Mouse (Mus musculus): Measurements from ENCODE around the gene Elp4. TPM values are rescaled to one million over a fixed set of nuclear protein-coding genes. Genes with fewer than 3 reads are reported as not detected.

Elp4 gene
- polyA plus RNA-seq, 1 experiment from 2014 or later, result 11.3 TPM

GRCm38 (mm10) chr2:105671798-105672595, 232.4 kb downstream of the Elp4 start:
- Histone ChIP-seq H3K4me1 (ENCODE audit: insufficient read depth, low read depth, low read length) (peaks cover 15% of the 10 kb centered on the region), H3K4me3 (ENCODE audit: low read depth, low read length) (no peak overlapping the region), H3K27ac (ENCODE audit: low read length) (no peak overlapping the region), H3K9ac (replicated peaks; ENCODE audit: low read depth) (no peak overlapping the region), H3K9me3 (ENCODE audit: low read length) (no peaks in the 10 kb centered on the region), H3K4me2 (replicated peaks; ENCODE audit: low read depth, low read length) (no peak overlapping the region), H3K27me3 (replicated peaks; ENCODE audit: insufficient read depth, low read length) (peaks cover 92% of the 10 kb centered on the region), H3K36me3 (ENCODE audit: insufficient read depth, low read length) (no peaks in the 10 kb centered on the region)
- ATAC-seq (no peak), DNase-seq (ENCODE audit: low spot score) (no peak)
- TF ChIP-seq EP300 (IDR thresholded peaks at IDR 0.05) (no peak), CTCF (IDR thresholded peaks at IDR 0.05) (peak; percentile 41)
- WGBS, result 2% methylated on average over 25 of the region's 25 CpGs

GRCm38 (mm10) chr2:105671116-105671797, 233.1 kb downstream of the Elp4 start:
- Histone ChIP-seq H3K9me3 (ENCODE audit: low read length) (no peaks in the 10 kb centered on the region), H3K27ac (ENCODE audit: low read length) (no peak overlapping the region), H3K27me3 (replicated peaks; ENCODE audit: insufficient read depth, low read length) (peaks cover 92% of the 10 kb centered on the region), H3K4me3 (ENCODE audit: low read depth, low read length) (no peak overlapping the region), H3K9ac (replicated peaks; ENCODE audit: low read depth) (no peak overlapping the region), H3K36me3 (ENCODE audit: insufficient read depth, low read length) (no peaks in the 10 kb centered on the region), H3K4me2 (replicated peaks; ENCODE audit: low read depth, low read length) (no peak overlapping the region), H3K4me1 (ENCODE audit: insufficient read depth, low read depth, low read length) (peaks cover 12% of the 10 kb centered on the region)
- ATAC-seq (no peak), DNase-seq (ENCODE audit: low spot score) (no peak)
- WGBS, result 4% methylated on average over 9 of the region's 9 CpGs
- TF ChIP-seq EP300 (IDR thresholded peaks at IDR 0.05) (no peak), CTCF (IDR thresholded peaks at IDR 0.05) (no peak)

GRCm38 (mm10) chr2:105670731-105671095, 233.7 kb downstream of the Elp4 start:
- Histone ChIP-seq H3K9ac (replicated peaks; ENCODE audit: low read depth) (no peak overlapping the region), H3K27me3 (replicated peaks; ENCODE audit: insufficient read depth, low read length) (peaks cover 92% of the 10 kb centered on the region), H3K9me3 (ENCODE audit: low read length) (no peaks in the 10 kb centered on the region), H3K4me1 (ENCODE audit: insufficient read depth, low read depth, low read length) (peaks cover 8% of the 10 kb centered on the region), H3K4me2 (replicated peaks; ENCODE audit: low read depth, low read length) (no peak overlapping the region), H3K27ac (ENCODE audit: low read length) (no peak overlapping the region), H3K36me3 (ENCODE audit: insufficient read depth, low read length) (no peaks in the 10 kb centered on the region), H3K4me3 (ENCODE audit: low read depth, low read length) (no peak overlapping the region)
- DNase-seq (ENCODE audit: low spot score) (no peak), ATAC-seq (no peak)
- TF ChIP-seq EP300 (IDR thresholded peaks at IDR 0.05) (no peak), CTCF (IDR thresholded peaks at IDR 0.05) (no peak)
- WGBS, result under 1% methylated on average over 6 of the region's 6 CpGs

GRCm38 (mm10) chr2:105669881-105670730, 234.3 kb downstream of the Elp4 start:
- Histone ChIP-seq H3K4me3 (ENCODE audit: low read depth, low read length) (no peak overlapping the region), H3K9ac (replicated peaks; ENCODE audit: low read depth) (no peak overlapping the region), H3K36me3 (ENCODE audit: insufficient read depth, low read length) (no peaks in the 10 kb centered on the region), H3K4me2 (replicated peaks; ENCODE audit: low read depth, low read length) (no peak overlapping the region), H3K4me1 (ENCODE audit: insufficient read depth, low read depth, low read length) (peaks cover 7% of the 10 kb centered on the region), H3K27ac (ENCODE audit: low read length) (no peak overlapping the region), H3K27me3 (replicated peaks; ENCODE audit: insufficient read depth, low read length) (peaks cover 92% of the 10 kb centered on the region), H3K9me3 (ENCODE audit: low read length) (no peaks in the 10 kb centered on the region)
- TF ChIP-seq EP300 (IDR thresholded peaks at IDR 0.05), result no peak
- no peak for TF ChIP-seq CTCF (IDR thresholded peaks at IDR 0.05)
- 3% methylated on average over 29 of the region's 29 CpGs for WGBS
- ATAC-seq, result no peak
- no peak for DNase-seq (ENCODE audit: low spot score)

- Histone ChIP-seq H3K9ac (replicated peaks; ENCODE audit: low read depth) (no peak overlapping the region), H3K4me1 (ENCODE audit: insufficient read depth, low read depth, low read length) (0 out of 2 replicates have a peak, but pooled peaks cover under 1% of the 10 kb centered on the region), H3K4me3 (ENCODE audit: low read depth, low read length) (no peak overlapping the region), H3K9me3 (ENCODE audit: low read length) (no peaks in the 10 kb centered on the region), H3K27ac (ENCODE audit: low read length) (no peak overlapping the region), H3K36me3 (ENCODE audit: insufficient read depth, low read length) (no peaks in the 10 kb centered on the region), H3K27me3 (replicated peaks; ENCODE audit: insufficient read depth, low read length) (peaks cover 87% of the 10 kb centered on the region), H3K4me2 (replicated peaks; ENCODE audit: low read depth, low read length) (no peak overlapping the region)
- TF ChIP-seq CTCF (IDR thresholded peaks at IDR 0.05) (no peak), EP300 (IDR thresholded peaks at IDR 0.05) (no peak)
- DNase-seq (ENCODE audit: low spot score) (no peak), ATAC-seq (no peak)
- WGBS, result 1% methylated on average over 35 of the region's 35 CpGs
Observed at GRCm38 (mm10) chr2:105669371-105669861, 234.9 kb downstream of the Elp4 start.
